Mouse (Mus musculus) embryonic facial prominence, embryonic 15.5 days (tissue): ENCODE results near the gene Llcfc1. TPM values are rescaled to one million over a fixed set of nuclear protein-coding genes. Genes with fewer than 3 reads are reported as not detected.

Source experiments
- ATAC-seq: fragments of 200-750 bp; cut with Nextera tagmentation; 2 replicates; pipeline ENCODE4 v1.8.0; 2017; ENCODE audit warnings: low read depth, moderate TSS enrichment; ENCODE audit not compliant: insufficient number of reproducible peaks, low FRiP score, low TSS enrichment
- H3K27ac ChIP-seq: fragments of 300-500 bp; sonication (generic); replicated peaks from 2 replicates; pipeline ENCODE4 v1.5.1; 2015; ENCODE audit warnings: mild to moderate bottlenecking, inconsistent platforms
- H3K27me3 ChIP-seq: fragments of 300-500 bp; sonication (generic); 2 replicates; pipeline ENCODE4 v1.6.1; 2015; ENCODE audit warnings: inconsistent platforms
- H3K36me3 ChIP-seq: fragments of 300-500 bp; sonication (generic); 2 replicates; pipeline ENCODE4 v1.6.1; 2015; ENCODE audit warnings: mild to moderate bottlenecking, inconsistent platforms
- H3K4me1 ChIP-seq: fragments of 300-500 bp; sonication (generic); 2 replicates; pipeline ENCODE4 v1.6.1; 2015; ENCODE audit warnings: inconsistent platforms
- H3K4me2 ChIP-seq: fragments of 300-500 bp; sonication (generic); replicated peaks from 2 replicates; pipeline ENCODE4 v1.6.1; 2015; ENCODE audit warnings: mild to moderate bottlenecking, inconsistent platforms
- H3K4me3 ChIP-seq: fragments of 300-500 bp; sonication (generic); replicated peaks from 2 replicates; pipeline ENCODE4 v1.5.1; 2015; ENCODE audit warnings: mild to moderate bottlenecking, inconsistent platforms
- H3K9ac ChIP-seq: fragments of 300-500 bp; sonication (generic); 2 replicates; pipeline ENCODE4 v1.6.1; 2015; ENCODE audit warnings: inconsistent platforms
- H3K9me3 ChIP-seq: fragments of 300-500 bp; sonication (generic); replicated peaks from 2 replicates; pipeline ENCODE4 v1.6.1; 2016; ENCODE audit warnings: inconsistent platforms
- WGBS: fragments of 180-500 bp; shearing (Covaris S2); methylation state at CpG from one replicate; pipeline ENCODE4 v1.1.7; 2015; 5-methylcytosine and 5-hydroxymethylcytosine counted together
- polyA plus RNA-seq: library from polyadenylated mRNA; unstranded; fragments of >200 nt; fragmentation: Nextera tagmentation; extraction: Ambion mirVana; gene quantifications from 2 replicates; pipeline ENCODE4 v1.2.1, GENCODE M21; 2015

The Llcfc1 gene
- polyA plus RNA-seq, 1 experiment from 2014 or later, result not detected

- H3K36me3 ChIP-seq, result no peaks in the 10 kb centered on the region
- 83% methylated on average over 8 of the region's 8 CpGs for WGBS
- H3K27ac ChIP-seq, result no peak overlapping the region
- no peaks in the 10 kb centered on the region for H3K27me3 ChIP-seq
- no peak overlapping the region for H3K4me3 ChIP-seq
- no peak overlapping the region for H3K4me2 ChIP-seq
- H3K9me3 ChIP-seq, result no peaks in the 10 kb centered on the region
- H3K9ac ChIP-seq, result no peak overlapping the region
- H3K4me1 ChIP-seq, result no peaks in the 10 kb centered on the region
- no peak for ATAC-seq
Observed at GRCm38 (mm10) chr6:41654648-41655047, 29.6 kb upstream of the Llcfc1 start.

GRCm38 (mm10) chr6:41658487-41658886 is 25.7 kb upstream of the Llcfc1 start:
- Histone ChIP-seq H3K27ac (no peak overlapping the region), H3K4me1 (no peaks in the 10 kb centered on the region), H3K27me3 (no peaks in the 10 kb centered on the region), H3K9me3 (no peaks in the 10 kb centered on the region), H3K36me3 (no peaks in the 10 kb centered on the region), H3K9ac (no peak overlapping the region), H3K4me2 (no peak overlapping the region), H3K4me3 (no peak overlapping the region)
- no peak for ATAC-seq
- 67% methylated on average over 1 of the region's 1 CpGs for WGBS

GRCm38 (mm10) chr6:41662320-41662719 is 21.9 kb upstream of the Llcfc1 start:
- Histone ChIP-seq H3K4me1 (no peaks in the 10 kb centered on the region), H3K36me3 (no peaks in the 10 kb centered on the region), H3K27ac (no peak overlapping the region), H3K9ac (no peak overlapping the region), H3K4me3 (no peak overlapping the region), H3K27me3 (no peaks in the 10 kb centered on the region), H3K4me2 (no peak overlapping the region), H3K9me3 (no peaks in the 10 kb centered on the region)
- ATAC-seq, result no peak
- 33% methylated on average over 2 of the region's 2 CpGs for WGBS

- no peaks in the 10 kb centered on the region for H3K36me3 ChIP-seq
- 92% methylated on average over 2 of the region's 2 CpGs for WGBS
- no peak overlapping the region for H3K9ac ChIP-seq
- H3K9me3 ChIP-seq, result no peaks in the 10 kb centered on the region
- H3K4me2 ChIP-seq, result no peak overlapping the region
- H3K4me3 ChIP-seq, result no peak overlapping the region
- H3K27me3 ChIP-seq, result no peaks in the 10 kb centered on the region
- H3K4me1 ChIP-seq, result no peaks in the 10 kb centered on the region
- ATAC-seq, result no peak
- no peak overlapping the region for H3K27ac ChIP-seq
Observed at GRCm38 (mm10) chr6:41676530-41676929, 7.7 kb upstream of the Llcfc1 start.

GRCm38 (mm10) chr6:41680669-41681068 is 3.6 kb upstream of the Llcfc1 start, which contains the start of gene Trpv5:
Trpv5 (minus strand) TSS chr6:41680769.
- H3K36me3 ChIP-seq, result no peaks in the 10 kb centered on the region
- 50% methylated on average over 1 of the region's 1 CpGs for WGBS
- H3K4me2 ChIP-seq, result no peak within 1 kb of the TSS
- no peak within 1 kb of the TSS for H3K9ac ChIP-seq
- H3K27ac ChIP-seq, result no peak within 1 kb of the TSS
- H3K9me3 ChIP-seq, result no peaks in the 10 kb centered on the region
- no peaks in the 10 kb centered on the region for H3K27me3 ChIP-seq
- H3K4me1 ChIP-seq, result no peaks in the 10 kb centered on the region
- ATAC-seq, result no peak
- no peak within 1 kb of the TSS for H3K4me3 ChIP-seq

- Histone ChIP-seq H3K4me1 (no peaks in the 10 kb centered on the region), H3K9me3 (no peaks in the 10 kb centered on the region), H3K4me2 (no peak overlapping the region), H3K4me3 (no peak overlapping the region), H3K36me3 (no peaks in the 10 kb centered on the region), H3K27ac (no peak overlapping the region), H3K9ac (no peak overlapping the region), H3K27me3 (no peaks in the 10 kb centered on the region)
- ATAC-seq, result no peak
- 71% methylated on average over 5 of the region's 5 CpGs for WGBS
Observed at GRCm38 (mm10) chr6:41681656-41682055, 2.6 kb upstream of the Llcfc1 start.

- H3K36me3 ChIP-seq, result no peaks in the 10 kb centered on the region
- H3K4me1 ChIP-seq, result no peaks in the 10 kb centered on the region
- H3K4me3 ChIP-seq, result no peak overlapping the region
- H3K27ac ChIP-seq, result no peak overlapping the region
- H3K9me3 ChIP-seq, result no peaks in the 10 kb centered on the region
- no peaks in the 10 kb centered on the region for H3K27me3 ChIP-seq
- 89% methylated on average over 5 of the region's 5 CpGs for WGBS
- no peak overlapping the region for H3K9ac ChIP-seq
- no peak overlapping the region for H3K4me2 ChIP-seq
- no peak for ATAC-seq
Observed at GRCm38 (mm10) chr6:41684911-41685310, 680 bp downstream of the Llcfc1 start.

GRCm38 (mm10) chr6:41685596-41685995 is 1.4 kb downstream of the Llcfc1 start:
- no peak overlapping the region for H3K4me2 ChIP-seq
- H3K4me3 ChIP-seq, result no peak overlapping the region
- H3K4me1 ChIP-seq, result no peaks in the 10 kb centered on the region
- no peak for ATAC-seq
- WGBS, result 80% methylated on average over 3 of the region's 3 CpGs
- H3K27ac ChIP-seq, result no peak overlapping the region
- no peaks in the 10 kb centered on the region for H3K27me3 ChIP-seq
- no peaks in the 10 kb centered on the region for H3K9me3 ChIP-seq
- no peak overlapping the region for H3K9ac ChIP-seq
- H3K36me3 ChIP-seq, result no peaks in the 10 kb centered on the region

GRCm38 (mm10) chr6:41692200-41692599 is 8.0 kb downstream of the Llcfc1 start:
- no peak overlapping the region for H3K9ac ChIP-seq
- H3K4me3 ChIP-seq, result no peak overlapping the region
- H3K9me3 ChIP-seq, result no peaks in the 10 kb centered on the region
- no peak overlapping the region for H3K4me2 ChIP-seq
- H3K27me3 ChIP-seq, result no peaks in the 10 kb centered on the region
- H3K4me1 ChIP-seq, result no peaks in the 10 kb centered on the region
- no peaks in the 10 kb centered on the region for H3K36me3 ChIP-seq
- ATAC-seq, result no peak
- H3K27ac ChIP-seq, result no peak overlapping the region

- Histone ChIP-seq H3K4me3 (no peak overlapping the region), H3K4me1 (no peaks in the 10 kb centered on the region), H3K36me3 (no peaks in the 10 kb centered on the region), H3K27ac (no peak overlapping the region), H3K9me3 (no peaks in the 10 kb centered on the region), H3K27me3 (no peaks in the 10 kb centered on the region), H3K9ac (no peak overlapping the region), H3K4me2 (no peak overlapping the region)
- no peak for ATAC-seq
- 71% methylated on average over 1 of the region's 1 CpGs for WGBS
Observed at GRCm38 (mm10) chr6:41694407-41694806, 10.2 kb downstream of the Llcfc1 start.

GRCm38 (mm10) chr6:41701245-41701644 is 17.0 kb downstream of the Llcfc1 start:
- H3K27me3 ChIP-seq, result no peaks in the 10 kb centered on the region
- WGBS, result 80% methylated on average over 1 of the region's 1 CpGs
- no peak overlapping the region for H3K27ac ChIP-seq
- no peaks in the 10 kb centered on the region for H3K36me3 ChIP-seq
- H3K4me2 ChIP-seq, result no peak overlapping the region
- no peak for ATAC-seq
- no peak overlapping the region for H3K4me3 ChIP-seq
- H3K9ac ChIP-seq, result no peak overlapping the region
- H3K9me3 ChIP-seq, result no peaks in the 10 kb centered on the region
- H3K4me1 ChIP-seq, result no peaks in the 10 kb centered on the region

- H3K9me3 ChIP-seq, result no peaks in the 10 kb centered on the region
- H3K27me3 ChIP-seq, result no peaks in the 10 kb centered on the region
- no peak overlapping the region for H3K27ac ChIP-seq
- H3K9ac ChIP-seq, result no peak overlapping the region
- no peaks in the 10 kb centered on the region for H3K4me1 ChIP-seq
- no peaks in the 10 kb centered on the region for H3K36me3 ChIP-seq
- no peak overlapping the region for H3K4me3 ChIP-seq
- H3K4me2 ChIP-seq, result no peak overlapping the region
- 76% methylated on average over 2 of the region's 2 CpGs for whole genome bisulfite sequencing
- no peak for ATAC-seq
Observed at GRCm38 (mm10) chr6:41702928-41703327, 18.7 kb downstream of the Llcfc1 start.
